Mouse (Mus musculus) neural tube, embryonic 11.5 days (tissue): ENCODE results near the gene Thrb. TPM values are rescaled to one million over a fixed set of nuclear protein-coding genes. Genes with fewer than 3 reads are reported as not detected.

ENCODE experiments used
- ATAC-seq: fragments of 200-750 bp; cut with Nextera tagmentation; 2 replicates; pipeline ENCODE4 v1.8.0; 2017; ENCODE audit warnings: moderate number of reproducible peaks, mild to moderate bottlenecking, moderate TSS enrichment, moderate library complexity; ENCODE audit not compliant: insufficient read depth, low FRiP score, low TSS enrichment
- DNase-seq: peaks from one replicate; pipeline ENCODE4 v3.0.0-alpha.2; 2015; ENCODE audit warnings: low spot score
- H3K27ac ChIP-seq: fragments of 300-500 bp; sonication (generic); 2 replicates; pipeline ENCODE4 v1.5.1; 2014; ENCODE audit warnings: low read depth, mild to moderate bottlenecking, low read length
- H3K27me3 ChIP-seq: fragments of 300-500 bp; sonication (generic); 2 replicates; pipeline ENCODE4 v1.6.1; 2014; ENCODE audit warnings: mild to moderate bottlenecking, low read length, mixed read lengths; ENCODE audit not compliant: control insufficient read depth, insufficient read depth
- H3K36me3 ChIP-seq: fragments of 300-500 bp; sonication (generic); 2 replicates; pipeline ENCODE4 v1.6.1; 2014; ENCODE audit warnings: mild to moderate bottlenecking, low read length, moderate library complexity, mixed read lengths; ENCODE audit not compliant: control insufficient read depth, insufficient read depth
- H3K4me1 ChIP-seq: fragments of 300-500 bp; sonication (generic); 2 replicates; pipeline ENCODE4 v1.6.1; 2014; ENCODE audit warnings: low read length, mixed read lengths; ENCODE audit not compliant: control insufficient read depth, insufficient read depth
- H3K4me2 ChIP-seq: fragments of 300-500 bp; sonication (generic); 2 replicates; pipeline ENCODE4 v1.6.1; 2014; ENCODE audit warnings: low read depth, mild to moderate bottlenecking, moderate library complexity
- H3K4me3 ChIP-seq: fragments of 300-500 bp; sonication (generic); 2 replicates; pipeline ENCODE4 v1.5.1; 2014; ENCODE audit warnings: low read depth, low read length
- H3K9ac ChIP-seq: fragments of 300-500 bp; sonication (generic); 2 replicates; pipeline ENCODE4 v1.6.1; 2014; ENCODE audit warnings: mild to moderate bottlenecking, low read length
- H3K9me3 ChIP-seq: fragments of 300-500 bp; sonication (generic); 2 replicates; pipeline ENCODE4 v1.6.1; 2016; ENCODE audit warnings: low read length; ENCODE audit not compliant: control insufficient read depth
- WGBS: fragments of 180-500 bp; shearing (Covaris S2); extraction: QIAGEN DNeasy Blood & Tissue Kit; methylation state at CpG from one replicate; pipeline ENCODE4 v1.1.7; 2014; 5-methylcytosine and 5-hydroxymethylcytosine counted together
- polyA plus RNA-seq: library from polyadenylated mRNA; unstranded; fragments of >200 nt; fragmentation: Nextera tagmentation; extraction: Ambion mirVana; gene quantifications from 2 replicates; pipeline ENCODE4 v1.2.1, GENCODE M21; 2014

Thrb gene
- polyA plus RNA-seq, 1 experiment from 2014 or later = 0.49 TPM

GRCm38 (mm10) chr14:17781921-17782320, 121.9 kb downstream of the Thrb start:
- no peaks in the 10 kb centered on the region for H3K27me3 ChIP-seq
- no peak for DNase-seq
- H3K4me2 ChIP-seq = no peak overlapping the region
- H3K9me3 ChIP-seq = no peaks in the 10 kb centered on the region
- no peak for ATAC-seq
- no peaks in the 10 kb centered on the region for H3K36me3 ChIP-seq
- no peaks in the 10 kb centered on the region for H3K4me1 ChIP-seq
- H3K4me3 ChIP-seq = no peak overlapping the region
- H3K9ac ChIP-seq = no peak overlapping the region
- H3K27ac ChIP-seq = no peak overlapping the region
- whole genome bisulfite sequencing = 35% methylated on average over 4 of the region's 4 CpGs

GRCm38 (mm10) chr14:17784207-17784806, 124.2 kb downstream of the Thrb start:
- DNase-seq = no peak
- ATAC-seq = no peak
- 74% methylated on average over 5 of the region's 5 CpGs for WGBS
- H3K9ac ChIP-seq = no peak overlapping the region
- no peaks in the 10 kb centered on the region for H3K4me1 ChIP-seq
- H3K27ac ChIP-seq = no peak overlapping the region
- H3K27me3 ChIP-seq = no peaks in the 10 kb centered on the region
- no peaks in the 10 kb centered on the region for H3K36me3 ChIP-seq
- no peaks in the 10 kb centered on the region for H3K9me3 ChIP-seq
- H3K4me3 ChIP-seq = no peak overlapping the region
- no peak overlapping the region for H3K4me2 ChIP-seq

- Histone ChIP-seq H3K9me3 (no peaks in the 10 kb centered on the region), H3K4me3 (no peak overlapping the region), H3K27me3 (no peaks in the 10 kb centered on the region), H3K27ac (no peak overlapping the region), H3K4me2 (no peak overlapping the region), H3K9ac (no peak overlapping the region), H3K4me1 (no peaks in the 10 kb centered on the region), H3K36me3 (no peaks in the 10 kb centered on the region)
- DNase-seq = no peak
- 29% methylated on average over 3 of the region's 3 CpGs for WGBS
- ATAC-seq = no peak
Measured at GRCm38 (mm10) chr14:17785370-17785769, 125.3 kb downstream of the Thrb start.

GRCm38 (mm10) chr14:17786249-17786648, 126.2 kb downstream of the Thrb start:
- Histone ChIP-seq H3K27me3 (no peaks in the 10 kb centered on the region), H3K4me1 (no peaks in the 10 kb centered on the region), H3K9ac (no peak overlapping the region), H3K36me3 (no peaks in the 10 kb centered on the region), H3K4me3 (no peak overlapping the region), H3K27ac (no peak overlapping the region), H3K4me2 (no peak overlapping the region), H3K9me3 (no peaks in the 10 kb centered on the region)
- no peak for DNase-seq
- ATAC-seq = no peak
- WGBS = 9% methylated on average over 2 of the region's 2 CpGs

GRCm38 (mm10) chr14:17803934-17804602, 144.0 kb downstream of the Thrb start:
- ATAC-seq (no peak), DNase-seq (no peak)
- no peaks in the 10 kb centered on the region for H3K4me1 ChIP-seq
- H3K9ac ChIP-seq = no peak overlapping the region
- H3K4me2 ChIP-seq = no peak overlapping the region
- no peak overlapping the region for H3K27ac ChIP-seq
- no peaks in the 10 kb centered on the region for H3K9me3 ChIP-seq
- no peaks in the 10 kb centered on the region for H3K36me3 ChIP-seq
- WGBS = 83% methylated on average over 3 of the region's 3 CpGs
- no peaks in the 10 kb centered on the region for H3K27me3 ChIP-seq
- H3K4me3 ChIP-seq = no peak overlapping the region

- Histone ChIP-seq H3K36me3 (no peaks in the 10 kb centered on the region), H3K27me3 (no peaks in the 10 kb centered on the region), H3K9me3 (no peaks in the 10 kb centered on the region), H3K9ac (no peak overlapping the region), H3K4me3 (no peak overlapping the region), H3K4me1 (no peaks in the 10 kb centered on the region), H3K4me2 (no peak overlapping the region), H3K27ac (no peak overlapping the region)
- ATAC-seq (no peak), DNase-seq (no peak)
- 75% methylated on average over 4 of the region's 4 CpGs for WGBS
Measured at GRCm38 (mm10) chr14:17811051-17811450, 151.0 kb downstream of the Thrb start.

- WGBS = 81% methylated on average over 5 of the region's 5 CpGs
- ATAC-seq = no peak
- H3K9me3 ChIP-seq = no peaks in the 10 kb centered on the region
Measured at GRCm38 (mm10) chr14:17812414-17812813, 152.4 kb downstream of the Thrb start.

GRCm38 (mm10) chr14:17815103-17815502, 155.0 kb downstream of the Thrb start:
- 65% methylated on average over 2 of the region's 2 CpGs for WGBS
- Histone ChIP-seq H3K9me3 (no peaks in the 10 kb centered on the region), H3K4me2 (no peak overlapping the region), H3K36me3 (no peaks in the 10 kb centered on the region), H3K27me3 (no peaks in the 10 kb centered on the region), H3K9ac (no peak overlapping the region), H3K4me3 (no peak overlapping the region), H3K27ac (no peak overlapping the region), H3K4me1 (no peaks in the 10 kb centered on the region)
- no peak for ATAC-seq
- no peak for DNase-seq

More at GRCm38 (mm10) chr14:17812414-17812813, 152.4 kb downstream of the Thrb start:
- Histone ChIP-seq H3K4me1 (no peaks in the 10 kb centered on the region), H3K4me3 (no peak overlapping the region), H3K27ac (no peak overlapping the region), H3K4me2 (no peak overlapping the region), H3K36me3 (no peaks in the 10 kb centered on the region), H3K9ac (no peak overlapping the region), H3K27me3 (no peaks in the 10 kb centered on the region)
- no peak for DNase-seq

GRCm38 (mm10) chr14:17818086-17818485, 158.0 kb downstream of the Thrb start:
- Histone ChIP-seq H3K4me2 (no peak overlapping the region), H3K4me3 (no peak overlapping the region), H3K27me3 (no peaks in the 10 kb centered on the region), H3K36me3 (no peaks in the 10 kb centered on the region), H3K9me3 (no peaks in the 10 kb centered on the region), H3K9ac (no peak overlapping the region), H3K27ac (no peak overlapping the region), H3K4me1 (no peaks in the 10 kb centered on the region)
- no peak for DNase-seq
- ATAC-seq = no peak
- 96% methylated on average over 2 of the region's 2 CpGs for WGBS
